Mouse (Mus musculus) MEL (cell line): ENCODE results near the gene Fbxl20. TPM values are rescaled to one million over a fixed set of nuclear protein-coding genes. Genes with fewer than 3 reads are reported as not detected.

Experiments used
- DNase-seq: peaks from one replicate; pipeline ENCODE4 v3.0.0; 2011; ENCODE audit warnings: low read depth, low spot score
- H3K27ac ChIP-seq: 2 replicates; pipeline ENCODE4 v1.5.1; 2012; ENCODE audit warnings: low read depth, mild to moderate bottlenecking, control low read depth, low read length, moderate library complexity; ENCODE audit not compliant: control insufficient read depth
- H3K27me3 ChIP-seq, 2 experiments: fragments of 150-350 bp in 1 of 2; sonication (generic) in 1 of 2; 2 replicates each; pipeline ENCODE4 v1.6.1; 2012; ENCODE audit warnings: low read length in 2 of 2, mild to moderate bottlenecking in 2 of 2, improper control_type of control experiment in 1 of 2, moderate library complexity in 1 of 2; ENCODE audit not compliant: insufficient read depth in 2 of 2, control insufficient read depth in 1 of 2
- H3K36me3 ChIP-seq, 2 experiments: 2 replicates each; pipeline ENCODE4 v1.6.1; 2012 to 2014; ENCODE audit warnings: low read length in 2 of 2, improper control_type of control experiment in 1 of 2, inconsistent platforms in 1 of 2, mild to moderate bottlenecking in 1 of 2; ENCODE audit not compliant: insufficient read depth in 2 of 2, control insufficient read depth in 1 of 2
- H3K4me1 ChIP-seq, 2 experiments: fragments of 150-350 bp in 1 of 2; sonication (generic) in 1 of 2; 2 replicates each; pipeline ENCODE4 v1.6.1; 2012; ENCODE audit warnings: low read length in 2 of 2, improper control_type of control experiment in 1 of 2, mild to moderate bottlenecking in 1 of 2; ENCODE audit not compliant: insufficient read depth in 2 of 2, control insufficient read depth in 1 of 2
- H3K4me3 ChIP-seq, 2 experiments: fragments of 150-350 bp in 1 of 2; sonication (generic) in 1 of 2; 2 replicates each; pipeline ENCODE4 v1.5.1; 2012; ENCODE audit warnings: low read depth in 2 of 2, low read length in 2 of 2, mild to moderate bottlenecking in 2 of 2, moderate library complexity in 2 of 2, control low read depth in 1 of 2, improper control_type of control experiment in 1 of 2; ENCODE audit not compliant: control insufficient read depth in 1 of 2, insufficient read depth in 1 of 2
- H3K79me2 ChIP-seq: 2 replicates; pipeline ENCODE4 v1.6.1; 2012; ENCODE audit warnings: mild to moderate bottlenecking, low read length, moderate library complexity; ENCODE audit not compliant: control insufficient read depth, poor library complexity, insufficient read depth
- H3K9ac ChIP-seq: 2 replicates; pipeline ENCODE4 v1.6.1; 2012; ENCODE audit warnings: low read depth, mild to moderate bottlenecking, control low read depth, low read length, moderate library complexity; ENCODE audit not compliant: control insufficient read depth, poor library complexity, severe bottlenecking
- H3K9me3 ChIP-seq: fragments of 150-350 bp; sonication (generic); replicated peaks from 2 replicates; pipeline ENCODE4 v1.6.1; 2012; ENCODE audit warnings: mild to moderate bottlenecking, low read length, improper control_type of control experiment, moderate library complexity; ENCODE audit not compliant: insufficient read depth
- CHD1 ChIP-seq: IDR thresholded peaks from 2 replicates; pipeline ENCODE4 v1.6.1; 2012; ENCODE audit warnings: low read depth, mild to moderate bottlenecking, inconsistent platforms, low read length, improper control_type of control experiment
- CHD2 ChIP-seq: IDR thresholded peaks from 2 replicates; pipeline ENCODE4 v1.6.1; 2011; ENCODE audit warnings: low read length, improper control_type of control experiment
- CTCF ChIP-seq, 3 experiments: IDR thresholded peaks in 2 of 3; conservative IDR thresholded peaks in 1 of 3; 2 replicates each; pipeline ENCODE4 v1.5.1; 2011 to 2012; ENCODE audit warnings: low read length in 3 of 3, low read depth in 2 of 3, mild to moderate bottlenecking in 2 of 3, improper control_type of control experiment in 1 of 3, inconsistent platforms in 1 of 3, mixed read lengths in 1 of 3, moderate library complexity in 1 of 3; ENCODE audit not compliant: control insufficient read depth in 1 of 3, insufficient read depth in 1 of 3, poor library complexity in 1 of 3, severe bottlenecking in 1 of 3
- ELF1 ChIP-seq: IDR thresholded peaks from 2 replicates; pipeline ENCODE4 v1.6.1; 2014; ENCODE audit warnings: low read depth, mild to moderate bottlenecking, inconsistent platforms, low read length, improper control_type of control experiment, moderate library complexity
- EP300 ChIP-seq, 2 experiments: IDR thresholded peaks; 2 replicates each; pipeline ENCODE4 v1.6.1; 2011; ENCODE audit warnings: improper control_type of control experiment in 2 of 2, low read length in 2 of 2, low read depth in 1 of 2, mild to moderate bottlenecking in 1 of 2
- ETS1 ChIP-seq: IDR thresholded peaks from 2 replicates; pipeline ENCODE4 v1.6.1; 2012; ENCODE audit warnings: low read depth, mild to moderate bottlenecking, inconsistent platforms, low read length, improper control_type of control experiment, moderate library complexity
- GABPA ChIP-seq: IDR thresholded peaks from 2 replicates; pipeline ENCODE4 v1.6.1; 2012; ENCODE audit warnings: low read depth, mild to moderate bottlenecking, inconsistent platforms, low read length, improper control_type of control experiment, moderate library complexity
- HCFC1 ChIP-seq: IDR thresholded peaks from 2 replicates; pipeline ENCODE4 v1.6.1; 2012; ENCODE audit warnings: low read depth, mild to moderate bottlenecking, inconsistent platforms, low read length, improper control_type of control experiment, moderate library complexity
- KAT2A ChIP-seq: conservative IDR thresholded peaks from 2 replicates; pipeline ENCODE4 v1.6.1; 2012; ENCODE audit warnings: low read depth, low read length, improper control_type of control experiment, inconsistent platforms
- MAFK ChIP-seq: IDR thresholded peaks from 2 replicates; pipeline ENCODE4 v1.6.1; 2011; ENCODE audit warnings: low read depth, mild to moderate bottlenecking, low read length, improper control_type of control experiment, borderline replicate concordance
- MAX ChIP-seq: IDR thresholded peaks from 2 replicates; pipeline ENCODE4 v1.6.1; 2011; ENCODE audit warnings: low read length, improper control_type of control experiment
- MAZ ChIP-seq: IDR thresholded peaks from 2 replicates; pipeline ENCODE4 v1.6.1; 2012; ENCODE audit warnings: low read depth, mild to moderate bottlenecking, inconsistent platforms, low read length, improper control_type of control experiment
- MXI1 ChIP-seq: IDR thresholded peaks from 2 replicates; pipeline ENCODE4 v1.6.1; 2011; ENCODE audit warnings: mild to moderate bottlenecking, low read depth, low read length, improper control_type of control experiment
- MYB ChIP-seq: IDR thresholded peaks from 2 replicates; pipeline ENCODE4 v1.6.1; 2011; ENCODE audit warnings: mild to moderate bottlenecking, low read depth, low read length, improper control_type of control experiment
- MYC ChIP-seq: IDR thresholded peaks from 2 replicates; pipeline ENCODE4 v1.6.1; 2011; ENCODE audit warnings: low read depth, mild to moderate bottlenecking, low read length, improper control_type of control experiment, moderate library complexity
- NELFE ChIP-seq: IDR thresholded peaks from 2 replicates; pipeline ENCODE4 v1.6.1; 2011; ENCODE audit warnings: low read depth, low read length, improper control_type of control experiment
- NRF1 ChIP-seq: IDR thresholded peaks from 2 replicates; pipeline ENCODE4 v1.6.1; 2014; ENCODE audit warnings: low read depth, mild to moderate bottlenecking, inconsistent platforms, low read length, improper control_type of control experiment, moderate library complexity; ENCODE audit not compliant: poor library complexity, insufficient read depth, severe bottlenecking
- POLR2A ChIP-seq, 2 experiments: IDR thresholded peaks; 2 replicates each; pipeline ENCODE4 v1.6.1; 2011 to 2012; ENCODE audit warnings: low read length in 2 of 2, mild to moderate bottlenecking in 2 of 2, control low read depth in 1 of 2, improper control_type of control experiment in 1 of 2, low read depth in 1 of 2, moderate library complexity in 1 of 2; ENCODE audit not compliant: control insufficient read depth in 1 of 2, insufficient read depth in 1 of 2, poor library complexity in 1 of 2
- POLR2AphosphoS2 ChIP-seq: IDR thresholded peaks from 2 replicates; pipeline ENCODE4 v1.6.1; 2011; ENCODE audit warnings: low read length, improper control_type of control experiment
- SIN3A ChIP-seq: IDR thresholded peaks from 2 replicates; pipeline ENCODE4 v1.6.1; 2012; ENCODE audit warnings: low read length, improper control_type of control experiment, inconsistent platforms
- TAL1 ChIP-seq: IDR thresholded peaks from 2 replicates; pipeline ENCODE4 v1.6.1; 2012; ENCODE audit warnings: mild to moderate bottlenecking, inconsistent platforms, low read length, moderate library complexity, mixed read lengths
- TBP ChIP-seq: IDR thresholded peaks from 2 replicates; pipeline ENCODE4 v1.8.0; 2011; ENCODE audit warnings: low read depth, low read length, improper control_type of control experiment
- TCF12 ChIP-seq: IDR thresholded peaks from 2 replicates; pipeline ENCODE4 v1.6.1; 2014; ENCODE audit warnings: low read depth, mild to moderate bottlenecking, inconsistent platforms, low read length, improper control_type of control experiment, moderate library complexity
- USF2 ChIP-seq, 2 experiments: IDR thresholded peaks; 2 replicates each; pipeline ENCODE4 v1.6.1; 2011 to 2012; ENCODE audit warnings: improper control_type of control experiment in 2 of 2, low read length in 2 of 2, borderline replicate concordance in 1 of 2, inconsistent platforms in 1 of 2, low read depth in 1 of 2, mild to moderate bottlenecking in 1 of 2; ENCODE audit not compliant: insufficient read depth in 1 of 2
- ZKSCAN1 ChIP-seq: IDR thresholded peaks from 2 replicates; pipeline ENCODE4 v1.6.1; 2012; ENCODE audit warnings: low read depth, mild to moderate bottlenecking, inconsistent platforms, low read length, improper control_type of control experiment, moderate library complexity
- ZMIZ1 ChIP-seq: IDR thresholded peaks from 2 replicates; pipeline ENCODE4 v1.6.1; 2012; ENCODE audit warnings: low read depth, mild to moderate bottlenecking, inconsistent platforms, low read length, improper control_type of control experiment, moderate library complexity
- polyA plus RNA-seq, 2 experiments: library from polyadenylated mRNA; stranded (reverse) in 1 of 2; unstranded in 1 of 2; fragments of >175 nt in 1 of 2; fragments of >200 nt in 1 of 2; gene quantifications; 2 replicates each; pipeline versions ENCODE4 v1.2.1 to v1.2.4; 2012; ENCODE audit warnings: low replicate concordance in 2 of 2, low read depth in 1 of 2; ENCODE audit not compliant: insufficient read length in 2 of 2, insufficient read depth in 1 of 2, missing spikeins in 1 of 2
- total RNA-seq: library from RNA; depleted of rRNA; stranded (reverse); fragments of 300-350 nt; gene quantifications from 2 replicates; pipeline ENCODE4 v1.2.3, GENCODE M21; 2012; rRNA removed

Fbxl20 gene
- total RNA-seq (4.4 and 6.0 TPM in 2 replicates), polyA plus RNA-seq (1 to 10 TPM in 1 of 2 experiments, not detected in 1; 10.0 TPM)

DNA sequence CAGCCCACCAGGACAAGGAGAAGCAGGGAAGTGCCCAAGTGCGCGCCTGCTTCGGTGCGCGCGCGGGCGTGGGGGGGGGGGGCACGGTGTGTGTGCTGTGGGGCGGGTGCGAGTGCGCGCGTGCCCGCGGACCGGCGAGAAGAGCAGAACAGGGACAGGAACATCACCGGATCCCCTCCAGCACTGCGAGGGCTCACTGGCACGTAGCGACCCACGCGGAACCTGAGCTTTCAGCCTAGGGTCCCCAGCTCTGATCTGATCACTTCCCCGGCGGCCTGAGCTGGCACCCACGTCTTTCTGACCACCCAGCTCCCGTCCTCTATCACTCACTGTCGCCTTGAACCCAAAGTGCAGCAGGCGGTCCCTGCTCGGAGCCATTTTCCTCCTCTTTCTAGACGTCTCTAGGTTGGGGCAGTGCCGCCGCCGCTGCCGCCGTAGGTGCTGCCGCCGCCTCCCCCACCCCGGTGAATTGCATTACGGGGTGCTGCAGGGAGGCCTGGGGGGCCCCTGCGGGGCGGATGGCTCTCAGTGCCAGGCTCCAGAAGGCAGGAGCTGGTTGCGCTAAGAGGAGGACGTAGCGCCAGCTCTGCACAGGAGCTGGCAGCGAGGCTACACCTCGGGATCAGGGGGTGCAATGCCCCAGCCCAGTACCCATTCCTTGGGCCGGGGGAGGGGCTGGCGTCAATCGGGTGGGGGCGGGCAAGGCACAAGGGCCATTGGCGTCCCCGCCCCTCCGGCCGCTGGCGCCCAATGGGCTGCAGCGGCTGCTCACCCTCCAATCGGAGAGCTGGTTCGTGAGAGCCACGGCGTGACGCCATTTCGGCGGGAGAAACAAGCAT, at the start of gene Fbxl20:
Fbxl20 (minus strand) TSS at position 618 of the 839 bp plus-strand sequence.
- peak within 1 kb of the TSS; percentile 93 for H3K9ac ChIP-seq
- H3K36me3 ChIP-seq = peaks cover 0 to 18% of the 10 kb centered on the region in 2 experiments; a peak in 2 of 4 replicates
- H3K27me3 ChIP-seq = no peaks in the 10 kb centered on the region
- H3K79me2 ChIP-seq = peaks cover 16% of the 10 kb centered on the region
- no peaks in the 10 kb centered on the region for H3K9me3 ChIP-seq
- TF ChIP-seq TBP (0 out of 2 replicates have a peak, but pooled peaks have one; percentile 42), NRF1 (peak; percentile 5; the same call in 1 of the 2 replicates), POLR2A (IDR thresholded peaks at IDR 0.05; ENCODE audit: control insufficient read depth in 1 of 2, insufficient read depth in 1 of 2, low read depth in 1 of 2, low read length in 2 of 2, poor library complexity in 1 of 2) (peak in 1 of 2 experiments; percentile 24; a peak in 2 of 4 replicates), HCFC1 (peak; percentile 64; the same call in 1 of the 2 replicates), CTCF (IDR thresholded peaks at IDR 0.05 in 2 of 3, conservative IDR thresholded peaks at IDR 0.05 in 1 of 3; ENCODE audit: control insufficient read depth in 1 of 3, insufficient read depth in 1 of 3, low read depth in 2 of 3, low read length in 3 of 3, poor library complexity in 1 of 3, severe bottlenecking in 1 of 3) (no peak)
- peaks cover 0 to 12% of the 10 kb centered on the region in 2 experiments; a peak in 3 of 4 replicates for H3K4me1 ChIP-seq
- DNase-seq = peak; percentile 98
- peak within 1 kb of the TSS; percentile 82 to 97 for H3K4me3 ChIP-seq
- H3K27ac ChIP-seq = peak within 1 kb of the TSS; percentile 87

DNA sequence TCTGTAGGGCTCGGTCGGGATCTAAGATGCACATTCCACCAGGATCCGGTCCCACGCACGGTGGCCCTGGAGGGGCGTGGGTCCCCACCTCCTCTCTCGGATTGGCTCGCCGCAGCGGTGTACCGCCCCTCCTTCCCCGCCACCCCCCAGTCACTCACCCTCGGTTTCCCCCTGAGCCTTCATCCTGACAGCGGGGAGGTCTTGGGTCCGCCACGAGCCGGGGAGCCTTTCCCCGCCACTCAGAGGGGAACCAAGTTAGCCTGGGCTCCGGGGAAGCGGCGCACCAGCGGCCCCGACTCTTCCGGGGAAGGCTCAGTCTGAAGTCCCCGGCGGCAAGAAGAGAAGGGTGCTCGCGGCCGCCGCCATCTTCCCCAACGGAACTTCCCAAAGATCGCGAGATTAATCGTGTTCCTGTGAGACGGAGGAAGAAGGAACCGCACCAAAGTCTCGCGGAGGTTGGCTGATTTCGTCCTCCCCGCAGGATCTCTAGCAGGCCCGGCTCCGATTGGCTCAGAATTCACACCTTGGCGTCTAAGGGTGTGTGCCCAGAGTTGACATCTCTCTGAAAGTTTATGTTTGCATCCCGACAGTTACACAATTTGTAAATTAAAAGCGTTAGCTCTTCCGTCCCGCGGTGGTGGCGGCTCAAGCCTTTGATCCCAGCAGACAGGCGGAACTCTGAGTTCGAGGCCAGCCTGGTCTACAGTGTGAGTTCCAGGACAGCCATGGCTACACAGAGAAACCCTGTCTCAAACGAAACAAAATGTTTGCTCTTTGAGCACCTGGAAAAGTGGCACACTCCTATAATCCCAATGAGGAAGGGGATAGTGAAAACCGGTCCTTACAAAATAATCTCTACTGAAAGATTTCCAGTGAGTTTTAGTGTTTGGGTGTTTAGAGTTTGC, 43.0 kb upstream of the Fbxl20 start, which contains the start of gene Med1:
Med1 (minus strand) TSS at position 393 of the 905 bp plus-strand sequence.
- Histone ChIP-seq H3K4me3 (peak within 1 kb of the TSS; percentile 68), H3K9me3 (no peaks in the 10 kb centered on the region), H3K79me2 (peaks cover 40% of the 10 kb centered on the region), H3K4me1 (peaks cover 0 to 7% of the 10 kb centered on the region in 2 experiments; a peak in 3 of 4 replicates), H3K27ac (peak within 1 kb of the TSS; percentile 88), H3K27me3 (no peaks in the 10 kb centered on the region), H3K9ac (peak within 1 kb of the TSS; percentile 93), H3K36me3 (peaks cover 12 to 17% of the 10 kb centered on the region in 2 experiments)
- DNase-seq = peak; percentile 100
- TF ChIP-seq EP300 (IDR thresholded peaks at IDR 0.05; ENCODE audit: low read depth in 1 of 2, low read length in 2 of 2) (no peak), GABPA (no peak), MAFK (no peak), TAL1 (no peak), MYC (peak; percentile 74; the same call in 1 of the 2 replicates), USF2 (IDR thresholded peaks at IDR 0.05; ENCODE audit: borderline replicate concordance in 1 of 2, insufficient read depth in 1 of 2, low read depth in 1 of 2, low read length in 2 of 2) (no peak), TCF12 (peak; percentile 79), NELFE (peak; percentile 95), MYB (peak; percentile 61), TBP (peak; percentile 86; the same call in 1 of the 2 replicates), POLR2AphosphoS2 (peak; percentile 95), ETS1 (peak; percentile 26; the same call in 1 of the 2 replicates), MXI1 (peak; percentile 57), ELF1 (peak; percentile 94), ZMIZ1 (peak; percentile 87), CHD1 (no peak), ZKSCAN1 (no peak), MAX (peak; percentile 18; the same call in 1 of the 2 replicates), SIN3A (peak; percentile 81), MAZ (no peak), HCFC1 (peak; percentile 90), KAT2A (no peak; the same call in 1 of the 2 replicates), CHD2 (peak; percentile 97)
